Mouse (Mus musculus) heart, adult 9 months (tissue): ENCODE results near the gene B3gnt2.

Source experiments
- DNase-seq, 2 experiments: peaks; one replicate each; pipeline ENCODE4 v3.0.0; 2022; ENCODE audit warnings: low spot score in 2 of 2

The B3gnt2 gene

DNA sequence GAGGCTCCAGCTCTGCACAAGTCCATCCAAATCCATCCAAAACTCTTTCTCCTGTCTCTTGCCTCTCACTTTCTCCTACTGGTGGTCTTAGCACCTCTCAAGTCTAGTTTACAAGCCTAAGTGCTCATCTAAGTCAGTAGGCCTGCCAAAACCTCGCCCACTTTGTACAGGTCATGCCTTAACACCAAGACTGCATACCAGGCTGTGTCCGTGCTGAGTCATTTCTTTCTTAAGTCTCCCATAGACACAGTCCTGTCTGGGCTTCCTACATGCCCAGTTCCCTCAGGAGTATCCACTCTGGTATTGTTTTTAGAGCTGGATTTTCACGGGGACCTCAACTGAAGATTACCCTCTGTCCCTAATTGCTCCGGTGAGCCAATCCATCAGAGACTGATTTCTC is 127.9 kb downstream of the B3gnt2 start:
- no peak for DNase-seq

DNA sequence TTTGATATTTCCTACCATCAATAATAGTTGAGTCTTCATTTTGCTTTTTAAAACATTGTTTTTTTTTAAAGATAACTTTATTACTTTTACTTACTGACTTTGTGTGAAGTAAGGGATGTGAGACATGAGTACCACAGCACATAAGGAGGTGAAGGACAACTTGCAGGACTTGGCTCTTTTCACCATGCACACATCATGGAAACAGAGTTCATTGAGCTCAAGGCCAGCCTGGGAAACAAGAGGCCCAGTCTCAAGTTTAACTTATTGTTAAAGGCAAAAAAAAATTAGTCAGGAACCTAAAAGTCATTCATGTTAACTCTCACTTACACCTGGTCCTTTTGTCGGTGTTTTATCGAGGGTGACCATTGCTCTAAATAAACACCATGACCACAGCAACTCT is 137.7 kb downstream of the B3gnt2 start:
- no peak for DNase-seq

DNA sequence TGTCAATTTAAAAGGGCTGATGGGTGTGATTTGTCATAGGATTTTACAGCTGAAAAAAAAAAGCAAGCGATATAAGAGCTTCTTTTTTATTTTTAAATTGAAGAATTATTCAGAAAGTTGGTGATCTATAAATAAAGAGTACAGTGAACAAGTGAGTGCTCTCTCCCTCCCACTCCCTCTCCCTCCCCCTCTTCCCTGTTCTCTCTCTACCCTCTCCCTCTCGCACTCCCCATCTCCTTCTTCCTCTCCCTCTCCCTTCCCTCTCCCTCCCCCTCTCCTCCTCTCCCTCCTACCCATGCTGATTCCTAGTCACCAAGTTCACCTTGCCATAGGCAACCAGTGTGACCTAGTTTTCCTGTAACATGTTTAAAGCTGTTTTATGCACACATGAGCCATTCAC is 140.7 kb downstream of the B3gnt2 start:
- no peak for DNase-seq

DNA sequence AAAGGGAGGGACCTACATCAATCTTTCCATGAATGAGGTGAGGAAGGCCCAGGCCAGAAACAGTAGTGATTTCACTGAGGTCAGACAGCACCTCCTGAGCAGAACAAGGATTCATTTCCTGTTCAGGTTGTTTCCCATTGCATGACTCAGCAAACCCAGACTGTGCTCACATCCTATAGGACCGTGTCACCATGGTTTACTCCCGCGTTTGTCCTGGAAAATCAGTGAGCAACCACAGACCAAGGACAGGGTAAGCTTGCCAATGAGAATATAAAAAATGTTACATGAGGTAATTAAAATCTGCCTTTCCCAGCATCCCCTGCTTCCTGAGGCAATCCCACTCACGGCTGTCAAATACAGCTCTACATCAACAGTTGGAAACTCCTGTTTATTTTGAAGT is 141.2 kb downstream of the B3gnt2 start:
- DNase-seq = no peak

DNA sequence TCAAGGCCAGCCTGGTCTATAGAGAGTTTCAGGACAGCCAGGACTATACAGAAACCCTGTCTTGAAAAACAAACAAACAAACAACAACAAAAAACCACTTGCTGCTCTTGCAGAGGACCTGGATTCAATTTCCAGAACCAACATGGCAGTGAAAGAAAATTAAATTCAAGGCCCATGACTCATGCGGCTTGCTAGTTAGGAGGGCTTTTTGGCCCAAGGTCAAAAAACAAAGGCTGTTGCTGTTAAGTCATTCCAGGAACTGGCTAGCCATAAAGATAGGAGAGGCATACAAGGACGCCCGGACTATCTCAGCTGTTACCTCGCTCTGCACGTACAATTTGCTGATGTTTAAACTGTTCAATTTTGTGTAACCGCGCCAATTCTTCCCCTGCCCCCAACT is 142.7 kb downstream of the B3gnt2 start:
- no peak for DNase-seq

DNA sequence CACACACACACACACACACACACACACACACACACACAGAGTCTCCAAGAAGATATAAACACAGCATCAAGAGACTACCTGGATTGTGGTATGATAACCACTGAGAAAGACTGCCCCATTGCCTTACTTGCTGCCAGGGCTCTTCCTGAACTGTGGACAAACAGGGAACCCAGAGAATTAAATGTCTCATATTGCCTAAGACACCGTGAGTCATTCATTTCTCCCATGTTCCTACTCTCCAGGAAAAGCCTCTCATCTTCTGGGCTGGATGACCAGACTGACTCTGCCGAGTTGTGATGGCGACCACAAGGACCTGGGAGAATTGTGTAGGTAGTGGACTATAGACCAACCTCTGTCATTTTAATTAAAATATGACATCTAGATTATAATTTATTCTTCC is 149.4 kb downstream of the B3gnt2 start:
- no peak for DNase-seq

DNA sequence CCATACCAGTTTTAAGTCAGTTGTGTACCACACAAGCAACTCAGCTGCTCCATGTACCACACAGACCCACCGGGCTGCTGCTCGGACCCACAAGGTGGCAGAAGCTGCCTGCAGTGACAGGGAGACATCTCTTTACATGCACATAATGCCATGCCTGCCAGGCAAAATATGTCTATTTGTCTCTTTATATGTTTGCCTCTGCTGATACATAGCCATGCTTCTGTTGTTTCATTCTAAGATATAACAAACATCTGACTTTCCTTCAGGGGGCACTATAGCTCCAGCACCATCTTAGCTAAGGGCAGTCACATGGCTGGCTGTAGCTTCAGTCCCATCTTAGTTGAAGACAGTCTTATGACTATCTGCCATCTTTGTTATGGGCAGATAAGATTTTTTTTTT is 150.2 kb downstream of the B3gnt2 start:
- DNase-seq = peak; percentile 7 to 9
